Mouse (Mus musculus): ENCODE results near the gene Gripap1. TPM values are rescaled to one million over a fixed set of nuclear protein-coding genes. Genes with fewer than 3 reads are reported as not detected.

Gripap1 gene
- polyA plus RNA-seq, 1 experiment from 2014 or later: 25.0 TPM

MicroRNAs within 50 kb of the gene (microRNA counts, 519-probe panel; counts per million panel counts)
- 322 counts per million, percentile 70 among the panel's probes with 10 or more counts for microRNA mmu-miR-1198

Small RNA genes within 50 kb of the gene (microRNA-seq; reads per million reads assigned to microRNA genes)
- 31.0 reads per million, percentile 36 among the genes with 10 or more reads in this experiment for gene Mir1198

Other genes with a start within 250 kb of the Gripap1 start
- not detected in 2 replicates for gene Foxp3, start 216.1 kb upstream of the Gripap1 start, polyA plus RNA-seq (2014; fragmentation: Nextera tagmentation; extraction: Ambion mirVana)
- gene Ppp1r3f, start 215.5 kb upstream of the Gripap1 start, polyA plus RNA-seq (2014; fragmentation: Nextera tagmentation; extraction: Ambion mirVana): 1.2 TPM in 2 replicates
- 16.1 and 17.4 TPM in 2 replicates for gene Ccdc22, start 184.2 kb upstream of the Gripap1 start, polyA plus RNA-seq (2014; fragmentation: Nextera tagmentation; extraction: Ambion mirVana)
- gene Cacna1f, start 182.7 kb upstream of the Gripap1 start, polyA plus RNA-seq (2014; fragmentation: Nextera tagmentation; extraction: Ambion mirVana): not detected in 2 replicates
- 0.24 and 2.0 TPM in 2 replicates for gene Syp, start 151.3 kb upstream of the Gripap1 start, polyA plus RNA-seq (2014; fragmentation: Nextera tagmentation; extraction: Ambion mirVana)
- gene Prickle3, start 132.5 kb upstream of the Gripap1 start, polyA plus RNA-seq (2014; fragmentation: Nextera tagmentation; extraction: Ambion mirVana): 6.2 and 7.8 TPM in 2 replicates
- gene Plp2, start 118.4 kb upstream of the Gripap1 start, polyA plus RNA-seq (2014; fragmentation: Nextera tagmentation; extraction: Ambion mirVana): 194 and 196 TPM in 2 replicates
- gene Magix, start 108.5 kb upstream of the Gripap1 start, polyA plus RNA-seq (2014; fragmentation: Nextera tagmentation; extraction: Ambion mirVana): 0.54 and 0.74 TPM in 2 replicates
- gene Gpkow, start 92.6 kb upstream of the Gripap1 start, polyA plus RNA-seq (2014; fragmentation: Nextera tagmentation; extraction: Ambion mirVana): 33.5 TPM in 2 replicates
- 18.5 and 24.0 TPM in 2 replicates for gene Wdr45, start 75.4 kb upstream of the Gripap1 start, polyA plus RNA-seq (2014; fragmentation: Nextera tagmentation; extraction: Ambion mirVana)
- gene Gm45208, start 67.5 kb upstream of the Gripap1 start, polyA plus RNA-seq (2014; fragmentation: Nextera tagmentation; extraction: Ambion mirVana): not detected in 2 replicates
- gene Praf2, start 61.3 kb upstream of the Gripap1 start, polyA plus RNA-seq (2014; fragmentation: Nextera tagmentation; extraction: Ambion mirVana): 36.3 and 40.8 TPM in 2 replicates
- 4.7 and 5.9 TPM in 2 replicates for gene Ccdc120, start 38.9 kb upstream of the Gripap1 start, polyA plus RNA-seq (2014; fragmentation: Nextera tagmentation; extraction: Ambion mirVana)
- 13.1 and 14.5 TPM in 2 replicates for gene Tfe3, start 27.2 kb upstream of the Gripap1 start, polyA plus RNA-seq (2014; fragmentation: Nextera tagmentation; extraction: Ambion mirVana)
- gene Kcnd1, start 32.5 kb downstream of the Gripap1 start, polyA plus RNA-seq (2014; fragmentation: Nextera tagmentation; extraction: Ambion mirVana): 1.8 and 1.9 TPM in 2 replicates
- 16.2 and 19.9 TPM in 2 replicates for gene Otud5, start 51.6 kb downstream of the Gripap1 start, polyA plus RNA-seq (2014; fragmentation: Nextera tagmentation; extraction: Ambion mirVana)
- 3.8 and 4.9 TPM in 2 replicates for gene Pim2, start 88.5 kb downstream of the Gripap1 start, polyA plus RNA-seq (2014; fragmentation: Nextera tagmentation; extraction: Ambion mirVana)
- gene Slc35a2, start 94.3 kb downstream of the Gripap1 start, polyA plus RNA-seq (2014; fragmentation: Nextera tagmentation; extraction: Ambion mirVana): 15.2 and 18.3 TPM in 2 replicates
- 61.9 and 65.1 TPM in 2 replicates for gene Pqbp1, start 109.5 kb downstream of the Gripap1 start, polyA plus RNA-seq (2014; fragmentation: Nextera tagmentation; extraction: Ambion mirVana)
- 132 and 159 TPM in 2 replicates for gene Timm17b, start 109.6 kb downstream of the Gripap1 start, polyA plus RNA-seq (2014; fragmentation: Nextera tagmentation; extraction: Ambion mirVana)
- gene Gm10491, start 118.1 kb downstream of the Gripap1 start, polyA plus RNA-seq (2014; fragmentation: Nextera tagmentation; extraction: Ambion mirVana): not detected in 2 replicates
- gene Gm10490, start 119.8 kb downstream of the Gripap1 start, polyA plus RNA-seq (2014; fragmentation: Nextera tagmentation; extraction: Ambion mirVana): not detected in 2 replicates
- 0.09 and 0.63 TPM in 2 replicates for gene Pcsk1n, start 130.1 kb downstream of the Gripap1 start, polyA plus RNA-seq (2014; fragmentation: Nextera tagmentation; extraction: Ambion mirVana)
- gene Eras, start 138.8 kb downstream of the Gripap1 start, polyA plus RNA-seq (2014; fragmentation: Nextera tagmentation; extraction: Ambion mirVana): not detected in 2 replicates
- gene Hdac6, start 158.1 kb downstream of the Gripap1 start, polyA plus RNA-seq (2014; fragmentation: Nextera tagmentation; extraction: Ambion mirVana): 25.3 and 26.5 TPM in 2 replicates
- gene Gata1, start 188.3 kb downstream of the Gripap1 start, polyA plus RNA-seq (2014; fragmentation: Nextera tagmentation; extraction: Ambion mirVana): 0.24 and 0.54 TPM in 2 replicates
- not detected in 2 replicates for gene Glod5, start 228.7 kb downstream of the Gripap1 start, polyA plus RNA-seq (2014; fragmentation: Nextera tagmentation; extraction: Ambion mirVana)

Measured in heart, embryonic 14.5 days (tissue).